Mouse (Mus musculus) gastrocnemius, postnatal 36 days (tissue): ENCODE results near the gene Chpf2. TPM values are rescaled to one million over a fixed set of nuclear protein-coding genes. Genes with fewer than 3 reads are reported as not detected.

Experiments
- DNase-seq, 2 experiments: peaks; one replicate each; pipeline ENCODE4 v3.0.0; 2022
- intact Hi-C: fragments of 180-260 bp; cut with DNase I; formaldehyde crosslinking; loops from one replicate; pipeline ENCODE4 v1.15.1; 2025
- total RNA-seq, 2 experiments: library from RNA; stranded (reverse); gene quantifications; 2 replicates each; pipeline ENCODE4 v1.2.3; 2021

Chpf2 gene
- total RNA-seq, 2 experiments from 2014 or later, result 7.2 to 10.8 TPM

GRCm38 (mm10) chr5:24602751-24603343 lies 16.3 kb downstream of the Chpf2 start:
- intact Hi-C loops, result no loop called here
- peak; percentile 88 to 93 for DNase-seq

GRCm38 (mm10) chr5:24603431-24604010 lies 17.0 kb downstream of the Chpf2 start:
- intact Hi-C loops, result no loop called here
- no peak for DNase-seq

GRCm38 (mm10) chr5:24604080-24604655 lies 17.6 kb downstream of the Chpf2 start:
- intact Hi-C loops, result no loop called here
- no peak for DNase-seq

GRCm38 (mm10) chr5:24604656-24605100 lies 18.1 kb downstream of the Chpf2 start:
- intact Hi-C loops, result loop anchor here (5.0 kb wide), 1 partner anchor 48 kb away; no protein-coding TSS in a partner anchor
- DNase-seq, result peak; percentile 86 to 93

- intact Hi-C loops, result loop anchor here (5.0 kb wide), 1 partner anchor 47 kb away; no protein-coding TSS in a partner anchor
- no peak for DNase-seq
Measured at GRCm38 (mm10) chr5:24605321-24605979, 18.9 kb downstream of the Chpf2 start.

GRCm38 (mm10) chr5:24605980-24606665 lies 19.6 kb downstream of the Chpf2 start:
- DNase-seq, result no peak
- intact Hi-C loops, result loop anchor here (5.0 kb wide), 1 partner anchor 46 kb away; no protein-coding TSS in a partner anchor

GRCm38 (mm10) chr5:24609388-24609787 lies 22.8 kb downstream of the Chpf2 start:
- intact Hi-C loops, result loop anchor here (5.0 kb wide), 1 partner anchor 43 kb away; no protein-coding TSS in a partner anchor
- no peak for DNase-seq

GRCm38 (mm10) chr5:24611366-24612301 lies 25.1 kb downstream of the Chpf2 start:
- intact Hi-C loops, result no loop called here
- DNase-seq, result no peak

- intact Hi-C loops, result no loop called here
- no peak for DNase-seq
Measured at GRCm38 (mm10) chr5:24612302-24612649, 25.7 kb downstream of the Chpf2 start.

GRCm38 (mm10) chr5:24615097-24615496 lies 28.6 kb downstream of the Chpf2 start:
- DNase-seq, result no peak
- intact Hi-C loops, result no loop called here

- DNase-seq, result no peak
- intact Hi-C loops, result no loop called here
Measured at GRCm38 (mm10) chr5:24618921-24619320, 32.4 kb downstream of the Chpf2 start.

- intact Hi-C loops, result no loop called here
- DNase-seq, result no peak
Measured at GRCm38 (mm10) chr5:24620116-24620515, 33.6 kb downstream of the Chpf2 start.

GRCm38 (mm10) chr5:24620626-24621025 lies 34.1 kb downstream of the Chpf2 start:
- intact Hi-C loops, result no loop called here
- no peak for DNase-seq

- DNase-seq, result no peak
- intact Hi-C loops, result no loop called here
Measured at GRCm38 (mm10) chr5:24622386-24623040, 36.0 kb downstream of the Chpf2 start.

GRCm38 (mm10) chr5:24623041-24623985 lies 36.8 kb downstream of the Chpf2 start:
- DNase-seq, result no peak
- intact Hi-C loops, result no loop called here

GRCm38 (mm10) chr5:24623986-24624821 lies 37.7 kb downstream of the Chpf2 start, which contains the start of gene Smarcd3:
TSS of gene Smarcd3 (minus strand) at chr5:24624411.
- no peak for DNase-seq
- intact Hi-C loops, result no loop called here

- DNase-seq, result no peak
- intact Hi-C loops, result no loop called here
Measured at GRCm38 (mm10) chr5:24624822-24625120, 38.2 kb downstream of the Chpf2 start.
